Mouse (Mus musculus) forebrain, embryonic 14.5 days (tissue): ENCODE data around the gene Stard13. TPM values are rescaled to one million over a fixed set of nuclear protein-coding genes. Genes with fewer than 3 reads are reported as not detected.
A peak's percentile ranks its signal among the peaks of the same experiment; 100 is the strongest.

Source experiments
- ATAC-seq: fragments of 200-750 bp; cut with Nextera tagmentation; 2 replicates; pipeline ENCODE4 v1.8.0; 2017; ENCODE audit warnings: mild to moderate bottlenecking, moderate library complexity
- DNase-seq: peaks from one replicate; pipeline ENCODE4 v3.0.0-alpha.2; 2015; ENCODE audit warnings: low spot score
- H3K27ac ChIP-seq: fragments of 300-500 bp; sonication (generic); 2 replicates; pipeline ENCODE4 v1.5.1; 2014; ENCODE audit warnings: low read depth, mild to moderate bottlenecking, control low read depth, low read length, moderate library complexity
- H3K27me3 ChIP-seq: fragments of 300-500 bp; sonication (generic); replicated peaks from 2 replicates; pipeline ENCODE4 v1.6.1; 2014; ENCODE audit warnings: low read length, control low read depth, mixed read lengths; ENCODE audit not compliant: control insufficient read depth, insufficient read depth
- H3K36me3 ChIP-seq: fragments of 300-500 bp; sonication (generic); 2 replicates; pipeline ENCODE4 v1.6.1; 2014; ENCODE audit warnings: low read length, control low read depth; ENCODE audit not compliant: control insufficient read depth, insufficient read depth
- H3K4me1 ChIP-seq: fragments of 300-500 bp; sonication (generic); 2 replicates; pipeline ENCODE4 v1.6.1; 2014; ENCODE audit warnings: antibody characterized with exemption, low read length, control low read depth; ENCODE audit not compliant: control insufficient read depth, insufficient read depth
- H3K4me2 ChIP-seq: fragments of 300-500 bp; sonication (generic); 2 replicates; pipeline ENCODE4 v1.6.1; 2014; ENCODE audit warnings: mild to moderate bottlenecking, control low read depth, low read length
- H3K4me3 ChIP-seq: fragments of 300-500 bp; sonication (generic); 2 replicates; pipeline ENCODE4 v1.5.1; 2014; ENCODE audit warnings: low read depth, low read length, control low read depth
- H3K9ac ChIP-seq: fragments of 300-500 bp; sonication (generic); 2 replicates; pipeline ENCODE4 v1.6.1; 2014; ENCODE audit warnings: mild to moderate bottlenecking, low read length, control low read depth, moderate library complexity
- H3K9me3 ChIP-seq: fragments of 300-500 bp; sonication (generic); replicated peaks from 2 replicates; pipeline ENCODE4 v1.6.1; 2016; ENCODE audit warnings: low read length, control low read depth, mixed read lengths; ENCODE audit not compliant: control insufficient read depth
- WGBS: fragments of 180-500 bp; shearing (Covaris S2); extraction: QIAGEN DNeasy Blood & Tissue Kit; methylation state at CpG from one replicate; pipeline ENCODE4 v1.1.7; 2014; 5-methylcytosine and 5-hydroxymethylcytosine counted together
- polyA plus RNA-seq: library from polyadenylated mRNA; unstranded; fragments of >200 nt; fragmentation: Nextera tagmentation; extraction: Ambion mirVana; gene quantifications from 2 replicates; pipeline ENCODE4 v1.2.1, GENCODE M21; 2014

Stard13 gene
- polyA plus RNA-seq, 1 experiment from 2014 or later: 2.0 TPM

DNA sequence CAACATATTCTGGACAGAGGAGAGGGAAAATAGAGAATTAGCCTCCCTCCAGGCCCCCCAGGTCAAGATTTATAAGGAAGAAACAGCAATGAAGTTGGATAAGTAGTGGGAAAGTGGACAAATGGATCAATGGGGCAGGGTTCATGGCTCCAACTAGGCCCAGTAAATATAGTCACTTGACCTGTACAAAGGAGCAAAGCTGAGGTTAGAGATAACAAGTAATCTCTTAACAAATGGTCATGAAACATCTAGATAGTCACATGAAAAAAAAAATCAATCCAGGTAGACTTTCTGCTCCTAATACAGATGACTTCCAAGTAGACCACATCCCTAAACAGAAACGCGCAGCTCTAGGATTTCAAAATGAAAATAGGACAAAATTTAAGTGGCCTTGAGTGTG lies 155.7 kb downstream of the Stard13 start:
- Histone ChIP-seq H3K9me3 (no peaks in the 10 kb centered on the region), H3K9ac (no peak overlapping the region), H3K36me3 (no peaks in the 10 kb centered on the region), H3K4me1 (no peaks in the 10 kb centered on the region), H3K27ac (no peak overlapping the region), H3K4me2 (no peak overlapping the region), H3K4me3 (no peak overlapping the region), H3K27me3 (no peaks in the 10 kb centered on the region)
- WGBS: 100% methylated on average over 2 of the region's 2 CpGs
- DNase-seq (no peak), ATAC-seq (no peak)

DNA sequence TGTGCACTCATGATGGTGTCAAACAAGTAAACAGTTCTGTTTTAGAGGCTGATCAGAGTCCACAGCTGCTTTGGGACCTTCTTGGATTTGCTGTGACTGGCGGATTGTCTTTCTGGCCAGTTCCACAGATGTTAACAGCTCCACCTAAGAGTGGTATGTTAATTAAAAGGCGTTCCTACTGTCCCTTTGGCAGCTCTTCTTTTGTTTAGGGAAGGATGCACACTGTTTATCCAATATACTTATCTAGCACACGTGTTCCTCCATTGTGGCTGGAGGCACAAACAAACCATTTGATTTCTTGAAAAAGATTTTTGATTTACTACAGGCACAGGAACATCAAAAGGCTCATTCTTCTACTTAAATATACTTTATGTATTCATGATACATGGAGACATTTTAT lies 156.7 kb downstream of the Stard13 start:
- H3K9ac ChIP-seq: no peak overlapping the region
- no peaks in the 10 kb centered on the region for H3K36me3 ChIP-seq
- H3K4me1 ChIP-seq: no peaks in the 10 kb centered on the region
- H3K27ac ChIP-seq: no peak overlapping the region
- no peaks in the 10 kb centered on the region for H3K9me3 ChIP-seq
- H3K4me3 ChIP-seq: no peak overlapping the region
- 68% methylated on average over 3 of the region's 3 CpGs for WGBS
- no peak overlapping the region for H3K4me2 ChIP-seq
- no peaks in the 10 kb centered on the region for H3K27me3 ChIP-seq
- ATAC-seq (no peak), DNase-seq (no peak)

DNA sequence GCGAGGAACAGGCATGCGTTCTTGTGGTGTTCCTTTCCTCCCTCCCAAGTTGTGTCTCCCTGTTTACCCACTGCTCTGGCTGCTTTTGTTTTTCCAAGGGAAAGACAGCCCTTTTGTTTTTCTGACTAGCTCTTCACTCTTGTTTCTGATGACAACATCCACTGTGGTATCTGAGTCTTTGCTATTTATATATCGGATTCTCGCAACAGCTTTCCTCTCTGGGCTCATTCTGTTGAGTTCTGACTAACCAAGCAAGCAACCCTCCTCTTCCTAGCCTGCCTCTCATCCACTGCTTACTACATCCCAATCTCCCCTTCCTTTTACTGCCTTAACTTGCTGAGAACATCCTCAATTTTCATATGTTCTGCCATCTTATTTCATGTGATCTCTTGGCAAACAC lies 159.4 kb downstream of the Stard13 start:
- Histone ChIP-seq H3K36me3 (no peaks in the 10 kb centered on the region), H3K4me2 (no peak overlapping the region), H3K27ac (no peak overlapping the region), H3K4me1 (no peaks in the 10 kb centered on the region), H3K27me3 (no peaks in the 10 kb centered on the region), H3K9me3 (no peaks in the 10 kb centered on the region), H3K4me3 (no peak overlapping the region), H3K9ac (no peak overlapping the region)
- DNase-seq (no peak), ATAC-seq (no peak)
- 87% methylated on average over 4 of the region's 4 CpGs for WGBS

DNA sequence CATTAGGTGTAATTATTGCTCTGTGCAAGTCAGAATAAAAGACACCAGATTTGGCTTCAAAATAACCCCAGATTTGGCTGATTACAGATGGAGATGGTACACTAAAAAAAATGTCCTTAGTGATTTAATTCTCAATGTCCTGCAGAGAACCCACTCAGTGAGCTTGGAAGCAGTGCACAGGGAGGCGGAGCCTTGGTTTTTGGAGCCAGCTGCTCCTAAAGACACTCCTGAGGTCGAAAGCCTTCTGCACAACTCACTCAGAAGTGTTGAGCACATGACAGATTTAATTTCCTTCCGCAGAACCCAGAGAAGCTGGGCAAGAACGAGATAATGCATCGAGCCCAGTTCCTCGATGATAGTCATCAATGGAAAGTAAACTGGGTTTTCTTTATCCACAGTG lies 162.2 kb downstream of the Stard13 start:
- Histone ChIP-seq H3K9ac (no peak overlapping the region), H3K4me2 (no peak overlapping the region), H3K27me3 (no peaks in the 10 kb centered on the region), H3K36me3 (no peaks in the 10 kb centered on the region), H3K4me3 (no peak overlapping the region), H3K4me1 (no peaks in the 10 kb centered on the region), H3K27ac (no peak overlapping the region), H3K9me3 (no peaks in the 10 kb centered on the region)
- WGBS: 74% methylated on average over 6 of the region's 6 CpGs
- ATAC-seq (no peak), DNase-seq (no peak)

DNA sequence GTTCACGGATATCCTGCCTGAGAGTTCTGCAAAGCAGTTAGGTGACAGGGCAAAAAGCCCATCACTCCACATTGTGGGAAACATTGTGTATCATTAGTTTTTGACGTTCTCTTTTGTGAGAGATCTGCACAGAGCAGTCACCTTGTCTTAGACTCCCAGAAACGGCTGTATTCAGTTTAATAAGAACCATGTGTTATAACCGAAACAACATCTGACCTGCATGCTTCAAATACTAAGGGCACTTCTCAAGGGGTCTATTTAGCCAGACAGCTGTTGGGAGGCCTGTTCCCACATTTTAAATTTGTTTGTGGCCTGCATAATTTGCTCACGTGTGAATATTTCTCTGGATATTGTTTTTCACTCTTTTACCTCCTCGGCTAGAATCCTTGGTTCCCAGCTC lies 162.7 kb downstream of the Stard13 start:
- 78% methylated on average over 6 of the region's 6 CpGs for WGBS
- Histone ChIP-seq H3K4me1 (no peaks in the 10 kb centered on the region), H3K4me3 (no peak overlapping the region), H3K36me3 (no peaks in the 10 kb centered on the region), H3K4me2 (no peak overlapping the region), H3K9me3 (no peaks in the 10 kb centered on the region), H3K27ac (no peak overlapping the region), H3K9ac (no peak overlapping the region), H3K27me3 (no peaks in the 10 kb centered on the region)
- DNase-seq (no peak), ATAC-seq (no peak)

DNA sequence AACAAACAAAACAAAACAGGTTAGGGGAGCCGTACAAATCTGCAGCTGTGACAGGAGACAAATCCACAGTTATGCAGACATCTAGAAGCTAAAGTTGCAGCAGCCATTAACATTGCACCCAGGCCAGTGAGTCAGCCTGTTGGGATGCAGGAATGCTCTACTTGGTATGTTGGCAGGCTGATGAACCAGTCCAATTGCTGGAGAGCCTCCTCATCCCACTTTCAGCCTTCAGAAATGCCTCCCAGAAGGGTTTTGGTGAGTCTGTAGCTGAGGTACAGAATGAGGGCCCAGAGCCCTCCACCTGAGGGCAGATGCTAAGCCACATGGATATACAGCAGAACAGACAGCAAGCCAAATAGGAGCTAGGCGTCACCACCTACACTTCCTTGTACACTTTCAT lies 164.1 kb downstream of the Stard13 start:
- no peaks in the 10 kb centered on the region for H3K4me1 ChIP-seq
- H3K9ac ChIP-seq: no peak overlapping the region
- no peak overlapping the region for H3K27ac ChIP-seq
- no peaks in the 10 kb centered on the region for H3K9me3 ChIP-seq
- H3K4me3 ChIP-seq: no peak overlapping the region
- no peak for DNase-seq
- 87% methylated on average over 2 of the region's 2 CpGs for WGBS
- ATAC-seq: no peak
- no peaks in the 10 kb centered on the region for H3K36me3 ChIP-seq
- H3K27me3 ChIP-seq: no peaks in the 10 kb centered on the region
- H3K4me2 ChIP-seq: no peak overlapping the region

DNA sequence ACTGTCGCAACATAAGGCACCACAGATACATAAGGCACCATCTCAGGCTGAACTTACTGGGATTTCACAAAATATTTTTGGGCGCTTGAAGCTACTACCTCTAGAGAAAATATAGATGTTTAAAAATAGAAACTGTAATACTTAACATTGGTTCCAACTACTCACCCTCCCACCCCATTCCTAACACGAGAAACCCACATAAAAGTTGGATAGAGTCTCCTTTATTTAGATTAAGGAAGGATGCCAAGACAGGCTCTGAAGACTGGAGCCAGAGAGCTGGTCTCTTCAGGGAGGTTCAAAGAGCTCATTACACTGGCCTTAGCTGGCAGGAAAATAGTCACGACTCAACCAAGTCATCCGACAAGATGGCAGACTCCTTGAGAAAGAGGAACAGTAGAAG lies 167.6 kb downstream of the Stard13 start:
- no peak for ATAC-seq
- no peaks in the 10 kb centered on the region for H3K4me1 ChIP-seq
- WGBS: 76% methylated on average over 5 of the region's 5 CpGs
- H3K9me3 ChIP-seq: no peaks in the 10 kb centered on the region
- H3K9ac ChIP-seq: no peak overlapping the region
- DNase-seq: no peak
- H3K4me3 ChIP-seq: no peak overlapping the region
- H3K4me2 ChIP-seq: no peak overlapping the region
- no peak overlapping the region for H3K27ac ChIP-seq
- no peaks in the 10 kb centered on the region for H3K36me3 ChIP-seq
- no peaks in the 10 kb centered on the region for H3K27me3 ChIP-seq

DNA sequence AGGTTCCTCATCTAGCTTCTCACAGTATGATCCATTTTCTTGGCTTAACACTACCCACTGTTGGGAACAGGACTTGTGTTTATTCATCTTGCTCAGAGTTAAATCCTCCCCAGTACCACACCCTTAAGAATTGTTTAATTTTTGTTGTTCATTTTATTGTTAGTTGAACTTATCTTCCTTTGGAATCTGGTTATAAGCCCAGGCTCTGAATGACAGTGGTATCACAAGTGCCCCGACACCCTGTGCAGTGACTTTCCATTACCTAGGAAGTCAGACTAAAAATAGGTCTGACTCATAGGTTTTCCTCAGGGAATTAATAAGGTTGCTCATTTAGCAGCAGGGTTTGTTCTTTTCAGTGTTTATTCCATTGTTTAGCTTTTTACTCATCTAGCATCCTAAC lies 168.4 kb downstream of the Stard13 start:
- DNase-seq: no peak
- Histone ChIP-seq H3K4me2 (no peak overlapping the region), H3K9ac (no peak overlapping the region), H3K4me3 (no peak overlapping the region), H3K36me3 (no peaks in the 10 kb centered on the region), H3K9me3 (no peaks in the 10 kb centered on the region), H3K27ac (no peak overlapping the region), H3K4me1 (no peaks in the 10 kb centered on the region), H3K27me3 (no peaks in the 10 kb centered on the region)
- no peak for ATAC-seq
- WGBS: 90% methylated on average over 1 of the region's 1 CpGs

DNA sequence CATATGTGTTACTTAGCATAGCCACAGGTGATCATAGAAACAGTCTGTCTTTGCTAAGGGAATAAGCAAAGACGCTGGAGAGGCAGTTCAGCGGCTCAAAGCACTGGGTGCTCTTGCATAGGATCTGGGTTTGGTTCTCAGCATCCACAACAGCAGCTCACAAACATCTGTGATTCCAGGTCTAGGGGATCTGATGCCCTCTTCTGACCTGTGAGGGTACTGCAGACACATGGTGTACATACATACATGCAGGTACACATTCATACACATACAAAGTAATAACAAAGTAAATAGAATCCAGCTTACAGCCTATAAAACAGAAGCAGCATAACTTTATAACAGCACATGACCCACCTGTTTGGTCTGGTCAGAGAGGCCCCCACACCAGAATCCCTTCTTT lies 171.7 kb downstream of the Stard13 start:
- Histone ChIP-seq H3K4me2 (no peak overlapping the region), H3K9ac (no peak overlapping the region), H3K27me3 (no peaks in the 10 kb centered on the region), H3K4me1 (no peaks in the 10 kb centered on the region), H3K9me3 (no peaks in the 10 kb centered on the region), H3K36me3 (no peaks in the 10 kb centered on the region), H3K27ac (no peak overlapping the region), H3K4me3 (no peak overlapping the region)
- WGBS: 99% methylated on average over 2 of the region's 2 CpGs
- no peak for DNase-seq
- no peak for ATAC-seq

DNA sequence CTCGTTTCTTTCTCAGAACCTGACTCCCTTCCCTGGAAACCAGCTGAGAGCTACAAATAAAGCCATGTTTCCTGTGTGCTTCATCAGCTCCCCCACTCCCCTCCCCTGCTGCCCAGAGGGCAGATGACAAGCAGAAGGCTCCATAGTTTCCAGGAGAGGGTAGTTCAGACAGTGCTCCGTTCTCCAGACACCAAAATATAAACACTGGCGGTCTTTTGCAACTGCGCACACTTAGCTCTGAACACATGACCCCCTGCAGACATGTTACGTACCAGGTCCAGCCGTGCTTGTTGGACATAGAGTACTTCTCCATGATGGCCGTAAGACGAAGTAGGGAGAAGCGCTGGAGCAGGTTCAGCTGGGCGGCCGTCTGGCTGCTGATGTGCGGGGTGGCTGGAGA lies 173.2 kb downstream of the Stard13 start:
- H3K9me3 ChIP-seq: no peaks in the 10 kb centered on the region
- H3K4me1 ChIP-seq: no peaks in the 10 kb centered on the region
- ATAC-seq (0 out of 2 replicates have a peak, but pooled peaks have one; percentile 34), DNase-seq (no peak)
- 78% methylated on average over 12 of the region's 12 CpGs for WGBS
- no peak overlapping the region for H3K9ac ChIP-seq
- H3K27me3 ChIP-seq: no peaks in the 10 kb centered on the region
- no peaks in the 10 kb centered on the region for H3K36me3 ChIP-seq
- H3K4me2 ChIP-seq: no peak overlapping the region
- H3K4me3 ChIP-seq: no peak overlapping the region
- no peak overlapping the region for H3K27ac ChIP-seq
